Mouse (Mus musculus) thymus, postnatal 4 days (tissue): ENCODE measurements around the gene Haus3.

ENCODE experiments used
- DNase-seq: peaks from one replicate; pipeline ENCODE4 v3.0.0; 2021

Haus3 gene

GRCm38 (mm10) chr5:34168950-34169891 is at the start of gene Haus3, which contains the start of gene Poln:
Gene Haus3, minus strand, starts transcription at chr5:34169527.
Gene Poln, minus strand, starts transcription at chr5:34169448.
- DNase-seq = peak; percentile 97

DNA sequence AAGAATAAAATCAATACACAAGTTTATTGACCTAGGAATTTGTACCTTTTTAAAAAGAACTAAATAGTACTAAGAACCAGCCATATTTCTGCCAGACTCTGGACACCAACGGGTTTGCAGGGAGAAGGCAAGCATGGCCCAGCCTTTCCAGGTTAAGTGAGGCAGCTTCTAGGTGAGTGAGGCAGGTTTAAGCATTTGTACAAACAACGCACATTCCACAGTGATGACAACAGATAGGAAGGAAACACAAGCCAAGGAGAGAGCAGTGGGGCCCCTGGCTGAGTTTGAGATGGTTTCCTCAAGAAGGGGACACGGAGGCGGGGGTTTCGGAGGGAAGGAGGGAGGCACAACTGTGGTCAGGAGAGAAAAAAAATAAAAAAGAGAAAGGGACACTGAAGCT is 49.3 kb upstream of the Haus3 start:
- DNase-seq = peak; percentile 9

DNA sequence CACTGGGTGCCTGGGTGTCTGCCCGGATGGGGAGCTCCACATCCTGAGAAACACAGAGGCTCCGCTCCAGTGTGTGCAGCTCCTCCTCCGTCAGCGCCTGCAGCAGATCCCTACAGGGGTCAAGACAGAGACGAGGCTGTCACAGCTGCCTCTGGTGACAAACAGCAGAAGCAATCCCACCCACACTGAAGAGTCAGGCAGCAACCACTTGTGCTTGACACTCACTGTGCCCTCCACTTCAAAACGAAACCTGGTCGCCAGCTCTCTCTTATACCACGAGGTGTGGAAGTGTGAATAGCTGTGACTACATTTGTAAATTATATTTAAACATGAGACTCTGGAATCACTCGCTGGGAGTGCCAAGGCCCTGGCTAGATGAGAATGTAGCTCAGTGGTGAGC is 48.4 kb upstream of the Haus3 start:
- DNase-seq = peak; percentile 25

DNA sequence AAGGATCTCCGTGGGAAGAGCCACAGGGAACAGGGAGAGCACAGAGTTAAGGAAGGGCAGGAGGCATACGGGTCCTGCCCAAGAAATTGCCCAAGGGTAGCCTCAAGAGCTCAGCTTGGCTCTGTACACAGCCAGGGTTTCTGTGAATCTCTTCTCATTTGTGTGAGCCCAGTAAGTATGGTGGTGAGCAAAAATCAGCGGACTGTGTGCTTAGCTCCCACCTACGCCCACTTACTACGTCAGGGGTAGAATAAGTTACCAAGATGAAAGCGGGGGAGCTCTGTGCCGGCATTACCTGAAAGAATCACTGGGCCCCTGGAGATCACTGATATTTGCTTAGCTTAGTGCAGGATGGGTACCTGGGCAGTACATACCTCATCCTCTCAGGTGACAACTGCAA is 46.7 kb upstream of the Haus3 start:
- no peak for DNase-seq

- peak; percentile 47 for DNase-seq
These were observed 44.3 kb upstream of the Haus3 start for GRCm38 (mm10) chr5:34213659-34214058.

- peak; percentile 88 for DNase-seq
These were observed 41.0 kb upstream of the Haus3 start for GRCm38 (mm10) chr5:34210279-34210678.

DNA sequence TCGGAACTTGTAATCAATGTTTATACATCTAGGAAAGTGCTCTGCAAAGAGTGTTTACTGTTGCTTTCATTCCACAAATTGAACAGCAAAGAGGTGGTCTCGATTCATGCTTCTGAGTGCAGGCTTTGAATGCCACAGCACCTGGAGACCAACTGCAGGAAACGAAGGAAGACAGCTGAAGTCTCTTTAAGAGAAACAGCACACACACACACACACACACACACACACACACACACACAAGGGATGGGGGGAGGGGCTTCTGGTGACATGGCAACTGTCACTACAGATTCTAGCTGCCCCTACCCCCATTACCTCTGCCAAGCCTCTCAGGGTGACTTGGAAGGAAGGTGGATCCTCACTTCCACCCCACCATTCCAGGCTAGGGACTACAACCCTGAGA is 38.2 kb upstream of the Haus3 start:
- peak; percentile 80 for DNase-seq

- DNase-seq = no peak
These were observed 36.5 kb upstream of the Haus3 start for GRCm38 (mm10) chr5:34205788-34206187.

- no peak for DNase-seq
These were observed 35.6 kb upstream of the Haus3 start for GRCm38 (mm10) chr5:34204911-34205310.

- DNase-seq = no peak
These were observed 32.7 kb upstream of the Haus3 start for GRCm38 (mm10) chr5:34202006-34202405.

DNA sequence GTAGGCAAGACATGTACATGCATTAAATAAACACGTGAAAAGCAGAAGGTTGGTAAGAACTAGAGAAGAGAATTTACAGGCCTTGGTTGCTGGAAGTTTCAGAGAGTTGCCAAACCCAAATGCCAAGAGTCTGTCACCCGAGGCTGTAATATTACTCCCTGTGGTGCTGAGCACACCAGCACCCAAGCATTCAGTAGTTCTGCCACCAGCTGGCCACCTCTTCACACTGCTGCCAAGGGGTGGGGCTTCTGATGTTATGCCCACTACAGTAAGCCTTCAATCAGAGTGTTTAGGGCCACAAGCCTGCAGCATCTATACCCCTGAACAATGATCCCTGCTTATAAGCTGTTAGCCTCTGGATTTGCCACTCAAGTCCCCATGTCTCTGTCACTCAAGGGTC is 32.1 kb upstream of the Haus3 start:
- DNase-seq = peak; percentile 67

- DNase-seq = peak; percentile 57
These were observed 29.3 kb upstream of the Haus3 start for GRCm38 (mm10) chr5:34198615-34199014.

GRCm38 (mm10) chr5:34197243-34197642 is 27.9 kb upstream of the Haus3 start:
- peak; percentile 55 for DNase-seq

DNA sequence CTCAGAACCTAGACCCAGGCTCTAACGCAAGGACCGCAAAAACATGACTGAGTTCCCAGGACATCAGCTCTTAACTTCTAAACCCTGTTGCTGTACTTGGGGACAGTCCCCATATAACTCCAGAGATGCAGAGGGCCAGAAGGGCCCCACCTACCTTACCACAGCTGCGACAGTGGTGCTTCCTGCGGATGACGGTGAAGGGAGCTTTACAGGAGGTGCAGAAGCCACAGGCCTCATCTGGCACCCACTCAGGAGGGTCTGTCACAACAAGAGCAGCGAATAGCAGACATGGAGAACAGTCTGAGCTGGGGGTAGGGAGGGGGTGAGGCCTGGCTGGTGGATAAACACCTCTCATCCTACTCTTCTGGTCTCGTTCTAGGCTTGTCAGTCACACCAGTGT is 27.1 kb upstream of the Haus3 start:
- peak; percentile 83 for DNase-seq

GRCm38 (mm10) chr5:34195786-34196185 is 26.5 kb upstream of the Haus3 start:
- DNase-seq = peak; percentile 55

GRCm38 (mm10) chr5:34194975-34195662 is 25.8 kb upstream of the Haus3 start:
- DNase-seq = no peak

GRCm38 (mm10) chr5:34194426-34194825 is 25.1 kb upstream of the Haus3 start:
- peak; percentile 57 for DNase-seq

GRCm38 (mm10) chr5:34191843-34192242 is 22.5 kb upstream of the Haus3 start:
- peak; percentile 61 for DNase-seq

DNA sequence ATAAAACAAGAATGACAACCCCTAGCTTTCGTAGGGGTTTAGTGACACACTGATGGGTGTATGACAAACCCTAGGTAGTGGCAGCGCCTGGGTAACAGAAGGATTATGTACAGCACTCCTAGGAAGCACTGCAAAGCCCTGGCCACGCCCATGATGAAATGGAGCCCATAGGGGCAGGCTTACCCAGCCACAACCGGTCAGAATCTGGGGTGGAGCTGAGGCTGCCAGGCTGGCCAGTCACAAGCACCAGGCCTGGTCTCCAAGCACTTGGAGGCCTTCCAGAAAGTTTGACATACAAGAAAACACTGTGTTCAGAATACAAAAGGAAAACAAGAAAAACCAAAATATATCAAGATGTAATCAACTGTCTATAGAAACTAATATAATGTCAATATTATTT is 21.7 kb upstream of the Haus3 start:
- DNase-seq = no peak

- DNase-seq = no peak
These were observed 20.2 kb upstream of the Haus3 start for GRCm38 (mm10) chr5:34189521-34189920.

GRCm38 (mm10) chr5:34188856-34189255 is 19.5 kb upstream of the Haus3 start:
- DNase-seq = no peak

- DNase-seq = peak; percentile 96
These were observed 18.4 kb upstream of the Haus3 start, which contains the start of gene Mxd4 for GRCm38 (mm10) chr5:34187601-34188316. Gene Mxd4, minus strand, starts transcription at chr5:34187720.

- DNase-seq = peak; percentile 74
These were observed 17.6 kb upstream of the Haus3 start for GRCm38 (mm10) chr5:34186961-34187391.
